34 mouse cellular contexts compared by ENCODE assay signal in genomic region chr11:26604061-26604655, GRCm38 (mm10). TPM values are rescaled to one million over a fixed set of nuclear protein-coding genes. Genes with fewer than 3 reads are reported as not detected.
DNase-seq lines count a peak whose midpoint lies in the region; ATAC-seq and TF ChIP-seq lines count a peak whose summit lies in the region.
"Had no signal": no experiment of that assay in that cellular context is flagged by ENCODE, and none has a peak within 500 bp of the region (broad histone marks: within the 10 kb centered on the region; RNA-seq: fewer than 3 reads in every experiment).

No protein-coding gene starts in this region.

- H3K4me2 ChIP-seq in liver, postnatal 0 days (ENCODE audit: low read depth, low read length) = no peak overlapping the region
- no peak overlapping the region for H3K4me2 ChIP-seq in liver, embryonic 11.5 days
- H3K4me2 ChIP-seq in hindbrain, embryonic 14.5 days (replicated peaks) = no peak overlapping the region
- H3K4me2 ChIP-seq: embryonic facial prominence, embryonic 13.5 days; heart, embryonic 13.5 days; hindbrain, embryonic 12.5 days; limb, embryonic 15.5 days had no signal

- DNase-seq in liver, postnatal 0 days = no peak
- DNase-seq in liver, embryonic 11.5 days (ENCODE audit: low spot score) = no peak
- peak; percentile 45 to 61 for DNase-seq in B cell, adult 2 months
- peak; percentile 29 for DNase-seq in induced T-regulatory cell, adult 2 months (ENCODE audit: low read depth)
- DNase-seq in natural killer cell, adult 2 months (ENCODE audit: low spot score in 2 of 2) = peak; percentile 25 to 34
- DNase-seq in heart, adult 11 months = no peak
- no peak for DNase-seq in hindbrain, embryonic 14.5 days (ENCODE audit: low spot score)
- no peak for DNase-seq in thymus, postnatal 0 days (ENCODE audit: low spot score)
- DNase-seq: adrenal gland, postnatal 10 days; cerebellum, adult 18-20 months; cerebellum, postnatal 25 days; embryo, embryonic 11 days; gastrocnemius, adult 2 months; kidney, adult 2 months; lung, adult 18-20 months; lung, postnatal 14 days; right cerebral cortex, postnatal 14 days; spleen, adult 18-20 months; thymus, adult 2 months had no signal

- no peak overlapping the region for H3K27ac ChIP-seq in liver, postnatal 0 days (ENCODE audit: low read depth)
- H3K27ac ChIP-seq in liver, embryonic 11.5 days (ENCODE audit: low read depth, low read length) = no peak overlapping the region
- no peak overlapping the region for H3K27ac ChIP-seq in hindbrain, embryonic 14.5 days
- H3K27ac ChIP-seq: embryonic facial prominence, embryonic 13.5 days; gastrocnemius, adult 2 months; heart, embryonic 13.5 days; hindbrain, embryonic 12.5 days; kidney, postnatal 0 days; left cerebral cortex, adult 2 months; limb, embryonic 15.5 days; midbrain, embryonic 10.5 days; stomach, postnatal 0 days had no signal

- no peaks in the 10 kb centered on the region for H3K9me3 ChIP-seq in liver, postnatal 0 days (ENCODE audit: low read length)
- H3K9me3 ChIP-seq in liver, embryonic 11.5 days (ENCODE audit: control insufficient read depth, low read length) = no peaks in the 10 kb centered on the region
- no peaks in the 10 kb centered on the region for H3K9me3 ChIP-seq in hindbrain, embryonic 14.5 days (ENCODE audit: control insufficient read depth, low read length)
- H3K9me3 ChIP-seq: embryonic facial prominence, embryonic 13.5 days; G1E; heart, embryonic 13.5 days; hindbrain, embryonic 12.5 days; limb, embryonic 15.5 days; midbrain, embryonic 10.5 days had no signal

- 54% methylated on average over 1 of the region's 1 CpGs for whole genome bisulfite sequencing in liver, postnatal 0 days (ENCODE audit: insufficient replicate concordance)
- WGBS in liver, embryonic 11.5 days = 81% methylated on average over 1 of the region's 1 CpGs
- 92% methylated on average over 1 of the region's 1 CpGs for WGBS in hindbrain, embryonic 14.5 days

- no peak overlapping the region for H3K9ac ChIP-seq in liver, postnatal 0 days (replicated peaks)
- no peak overlapping the region for H3K9ac ChIP-seq in liver, embryonic 11.5 days (ENCODE audit: low read depth, low read length)
- no peak overlapping the region for H3K9ac ChIP-seq in hindbrain, embryonic 14.5 days
- H3K9ac ChIP-seq: embryonic facial prominence, embryonic 13.5 days; heart, embryonic 13.5 days; hindbrain, embryonic 12.5 days; limb, embryonic 15.5 days had no signal

- no peak overlapping the region for H3K4me3 ChIP-seq in liver, postnatal 0 days (ENCODE audit: low read depth, low read length)
- no peak overlapping the region for H3K4me3 ChIP-seq in liver, embryonic 11.5 days (ENCODE audit: low read depth, low read length)
- H3K4me3 ChIP-seq in hindbrain, embryonic 14.5 days (replicated peaks; ENCODE audit: low read length) = no peak overlapping the region
- H3K4me3 ChIP-seq: embryonic facial prominence, embryonic 13.5 days; erythroblast, embryonic 14.5 days; gastrocnemius, adult 2 months; heart, embryonic 13.5 days; hindbrain, embryonic 12.5 days; left cerebral cortex, adult 2 months; limb, embryonic 15.5 days; midbrain, embryonic 10.5 days had no signal

- no peaks in the 10 kb centered on the region for H3K4me1 ChIP-seq in liver, postnatal 0 days (ENCODE audit: insufficient read depth)
- H3K4me1 ChIP-seq in liver, embryonic 11.5 days (replicated peaks; ENCODE audit: control insufficient read depth, insufficient read depth, low read length) = no peaks in the 10 kb centered on the region
- no peaks in the 10 kb centered on the region for H3K4me1 ChIP-seq in hindbrain, embryonic 14.5 days (replicated peaks; ENCODE audit: control insufficient read depth, insufficient read depth, low read length)
- H3K4me1 ChIP-seq: embryonic facial prominence, embryonic 13.5 days; hindbrain, embryonic 12.5 days; limb, embryonic 15.5 days had no signal

- no peak for TF ChIP-seq EP300 in liver, postnatal 0 days (IDR thresholded peaks at IDR 0.05; ENCODE audit: low read depth)

- no peak for TF ChIP-seq CTCF in liver, postnatal 0 days (IDR thresholded peaks at IDR 0.05; ENCODE audit: low read depth)

- H3K36me3 ChIP-seq in liver, postnatal 0 days (replicated peaks; ENCODE audit: insufficient read depth, low read length) = no peaks in the 10 kb centered on the region
- no peaks in the 10 kb centered on the region for H3K36me3 ChIP-seq in liver, embryonic 11.5 days (ENCODE audit: control insufficient read depth, insufficient read depth, low read length)
- H3K36me3 ChIP-seq in hindbrain, embryonic 14.5 days (replicated peaks; ENCODE audit: control insufficient read depth, insufficient read depth) = no peaks in the 10 kb centered on the region
- H3K36me3 ChIP-seq: embryonic facial prominence, embryonic 13.5 days; G1E; heart, embryonic 13.5 days; hindbrain, embryonic 12.5 days; limb, embryonic 15.5 days; midbrain, embryonic 10.5 days had no signal

- H3K27me3 ChIP-seq in liver, postnatal 0 days (ENCODE audit: insufficient read depth, low read length) = no peaks in the 10 kb centered on the region
- H3K27me3 ChIP-seq in liver, embryonic 11.5 days (replicated peaks; ENCODE audit: control insufficient read depth, insufficient read depth, low read length) = no peaks in the 10 kb centered on the region
- no peaks in the 10 kb centered on the region for H3K27me3 ChIP-seq in hindbrain, embryonic 14.5 days (ENCODE audit: control insufficient read depth, insufficient read depth, low read length)
- H3K27me3 ChIP-seq: embryonic facial prominence, embryonic 13.5 days; heart, embryonic 13.5 days; hindbrain, embryonic 12.5 days; limb, embryonic 15.5 days had no signal

- ATAC-seq in liver, postnatal 0 days = peak; percentile 41
- no peak for ATAC-seq in liver, embryonic 11.5 days (replicated peaks; ENCODE audit: low FRiP score)
- ATAC-seq in hindbrain, embryonic 14.5 days (ENCODE audit: low FRiP score) = no peak
- ATAC-seq: forebrain, embryonic 14.5 days had no signal

RNA-seq across cellular contexts. Expression of gene Vrk2, which starts 10.4 kb away (rescaled TPM):
- 13.1 and 13.6 TPM in 2 replicates for polyA plus RNA-seq in liver, postnatal 0 days (2015; fragmentation: Nextera tagmentation; extraction: Ambion mirVana)
- 23.8 and 26.2 TPM in 2 replicates for polyA plus RNA-seq in liver, embryonic 11.5 days (2014; fragmentation: Nextera tagmentation; extraction: Ambion mirVana)
- polyA plus RNA-seq in hindbrain, embryonic 14.5 days (2014; fragmentation: Nextera tagmentation; extraction: Ambion mirVana) = 3.4 and 4.0 TPM in 2 replicates
- polyA plus RNA-seq in thymus, postnatal 0 days (2015; fragmentation: Nextera tagmentation; extraction: Ambion mirVana) = 27.5 and 28.9 TPM in 2 replicates

RNA-seq across cellular contexts. Expression of gene Gm6899, which starts 11.1 kb away (rescaled TPM):
- polyA plus RNA-seq in liver, postnatal 0 days (2015; fragmentation: Nextera tagmentation; extraction: Ambion mirVana) = not detected in 2 replicates
- polyA plus RNA-seq in liver, embryonic 11.5 days (2014; fragmentation: Nextera tagmentation; extraction: Ambion mirVana) = not detected in 2 replicates
- polyA plus RNA-seq in hindbrain, embryonic 14.5 days (2014; fragmentation: Nextera tagmentation; extraction: Ambion mirVana) = not detected in 2 replicates
- polyA plus RNA-seq in thymus, postnatal 0 days (2015; fragmentation: Nextera tagmentation; extraction: Ambion mirVana) = 0.31 TPM in 1 of 2 replicates, not detected in the other
- polyA plus RNA-seq: embryonic facial prominence, embryonic 13.5 days; erythroblast, embryonic 14.5 days; forebrain, embryonic 14.5 days; frontal cortex, adult 2 months; G1E; gonadal fat pad, adult 2 months; hindbrain, embryonic 12.5 days; intestine, embryonic 14.5 days; kidney, adult 2 months; limb, embryonic 15.5 days; neural tube, embryonic 11.5 days; stomach, postnatal 0 days; thymus, adult 2 months had no signal

Comparison
In these comparisons a context has a peak if more than half of its experiments do, and no peak if none do; other contexts are left out.
1. DNase-seq: peak in B cell, adult 2 months (2 of 2), induced T-regulatory cell, adult 2 months (single experiment) and natural killer cell, adult 2 months (2 of 2); none in liver, postnatal 0 days (single experiment), liver, embryonic 11.5 days (single experiment), heart, adult 11 months (single experiment), hindbrain, embryonic 14.5 days (single experiment) and thymus, postnatal 0 days (single experiment).